Mouse (Mus musculus) lung, postnatal 0 days (tissue): ENCODE results near the gene Scnm1.

Source experiments
- CTCF ChIP-seq: IDR thresholded peaks from 2 replicates; pipeline ENCODE4 v1.5.1; 2016; ENCODE audit warnings: antibody characterized with exemption, mild to moderate bottlenecking
- EP300 ChIP-seq: IDR thresholded peaks from 2 replicates; pipeline ENCODE4 v1.6.1; 2016; ENCODE audit warnings: antibody characterized with exemption, mild to moderate bottlenecking, control low read depth

- no peak for TF ChIP-seq EP300
- no peak for TF ChIP-seq CTCF
These were observed 4.6 kb downstream of the Scnm1 start for GRCm38 (mm10) chr3:95129226-95129651.
